In the genomic region with DNA sequence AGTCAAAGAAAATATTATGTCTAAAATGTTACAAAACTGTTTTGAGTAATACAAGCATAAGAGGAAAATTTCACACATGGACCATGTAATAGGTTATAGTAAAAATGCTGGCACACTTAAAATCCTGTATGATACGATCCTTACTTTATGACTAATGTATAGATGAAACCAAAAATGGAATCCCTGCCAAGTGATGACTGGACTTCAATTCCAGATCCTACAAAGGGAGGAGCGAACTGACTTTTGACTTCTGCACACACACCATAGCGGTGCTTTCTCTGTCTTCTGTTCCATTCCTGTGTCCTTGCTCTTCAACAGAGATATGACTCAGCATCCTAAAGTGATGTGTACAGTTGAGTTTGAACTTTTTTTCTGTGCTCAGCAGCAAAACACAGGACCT, we compare ENCODE assay signal across 21 mouse cellular contexts. TPM values are rescaled to one million over a fixed set of nuclear protein-coding genes. Genes with fewer than 3 reads are reported as not detected.
DNase-seq lines count a peak whose midpoint lies in the region; ATAC-seq lines count a peak whose summit lies in the region.
"Had no signal": no experiment of that assay in that cellular context is flagged by ENCODE, and none has a peak within 500 bp of the region (broad histone marks: within the 10 kb centered on the region; RNA-seq: fewer than 3 reads in every experiment).

No protein-coding gene starts in this region.

- H3K4me1 ChIP-seq in liver, embryonic 16.5 days (ENCODE audit: control insufficient read depth, low read depth, low read length): no peaks in the 10 kb centered on the region
- no peaks in the 10 kb centered on the region for H3K4me1 ChIP-seq in liver, embryonic 12.5 days
- no peaks in the 10 kb centered on the region for H3K4me1 ChIP-seq in heart, embryonic 10.5 days
- H3K4me1 ChIP-seq in forebrain, embryonic 15.5 days: no peaks in the 10 kb centered on the region
- H3K4me1 ChIP-seq: hindbrain, embryonic 12.5 days; intestine, embryonic 15.5 days had no signal

- no peaks in the 10 kb centered on the region for H3K27me3 ChIP-seq in liver, embryonic 16.5 days (ENCODE audit: control insufficient read depth, insufficient read depth, low read depth, low read length)
- H3K27me3 ChIP-seq in liver, embryonic 12.5 days (replicated peaks): no peaks in the 10 kb centered on the region
- no peaks in the 10 kb centered on the region for H3K27me3 ChIP-seq in heart, embryonic 10.5 days (ENCODE audit: insufficient read depth, poor library complexity, severe bottlenecking)
- no peaks in the 10 kb centered on the region for H3K27me3 ChIP-seq in forebrain, embryonic 15.5 days
- H3K27me3 ChIP-seq: CH12.LX; hindbrain, embryonic 12.5 days; intestine, embryonic 15.5 days had no signal

- no peak overlapping the region for H3K27ac ChIP-seq in liver, embryonic 16.5 days (ENCODE audit: low read length)
- H3K27ac ChIP-seq in liver, embryonic 12.5 days: no peak overlapping the region
- no peak overlapping the region for H3K27ac ChIP-seq in heart, embryonic 10.5 days
- no peak overlapping the region for H3K27ac ChIP-seq in forebrain, embryonic 15.5 days (replicated peaks)
- H3K27ac ChIP-seq: heart, adult 2 months; hindbrain, embryonic 12.5 days; intestine, embryonic 15.5 days had no signal

- peaks cover 37% of the 10 kb centered on the region for H3K36me3 ChIP-seq in liver, embryonic 16.5 days (ENCODE audit: control insufficient read depth, insufficient read depth)
- peaks cover 98% of the 10 kb centered on the region for H3K36me3 ChIP-seq in liver, embryonic 12.5 days
- H3K36me3 ChIP-seq in heart, embryonic 10.5 days: peaks cover 98% of the 10 kb centered on the region
- peaks cover 86% of the 10 kb centered on the region for H3K36me3 ChIP-seq in forebrain, embryonic 15.5 days

- no peak overlapping the region for H3K9ac ChIP-seq in liver, embryonic 16.5 days (ENCODE audit: low read depth, low read length)
- no peak overlapping the region for H3K9ac ChIP-seq in liver, embryonic 12.5 days
- no peak overlapping the region for H3K9ac ChIP-seq in forebrain, embryonic 15.5 days (replicated peaks)
- H3K9ac ChIP-seq: hindbrain, embryonic 12.5 days; intestine, embryonic 15.5 days had no signal

- H3K9me3 ChIP-seq in liver, embryonic 16.5 days (replicated peaks; ENCODE audit: control insufficient read depth, low read length): no peaks in the 10 kb centered on the region
- H3K9me3 ChIP-seq in liver, embryonic 12.5 days (replicated peaks): no peaks in the 10 kb centered on the region
- no peaks in the 10 kb centered on the region for H3K9me3 ChIP-seq in heart, embryonic 10.5 days
- H3K9me3 ChIP-seq in forebrain, embryonic 15.5 days: no peaks in the 10 kb centered on the region
- H3K9me3 ChIP-seq: G1E; hindbrain, embryonic 12.5 days; intestine, embryonic 15.5 days had no signal

- H3K4me3 ChIP-seq in liver, embryonic 16.5 days (ENCODE audit: low read depth, low read length): no peak overlapping the region
- H3K4me3 ChIP-seq in liver, embryonic 12.5 days: no peak overlapping the region
- H3K4me3 ChIP-seq in heart, embryonic 10.5 days: no peak overlapping the region
- no peak overlapping the region for H3K4me3 ChIP-seq in forebrain, embryonic 15.5 days
- H3K4me3 ChIP-seq: heart, adult 2 months; hindbrain, embryonic 12.5 days; intestine, embryonic 15.5 days had no signal

- peak; percentile 13; the same call in 1 of the 2 replicates for ATAC-seq in liver, embryonic 16.5 days (ENCODE audit: low read depth)
- no peak for ATAC-seq in liver, embryonic 12.5 days
- ATAC-seq in forebrain, embryonic 15.5 days (replicated peaks): no peak
- ATAC-seq: forebrain, embryonic 14.5 days; hindbrain, embryonic 16.5 days; intestine, embryonic 15.5 days had no signal

- peak; percentile 88 for DNase-seq in NIH3T3 (ENCODE audit: low read depth)
- peak; percentile 9 for DNase-seq in yolk sac, embryonic 10.5 days (ENCODE audit: low spot score)
- no peak for DNase-seq in heart, embryonic 10.5 days (ENCODE audit: low spot score)
- DNase-seq: adrenal gland, postnatal 25 days; B cell, adult 2 months; cerebellum, adult 18-20 months; cerebellum, adult 9-10 months; cerebellum, postnatal 14 days; gastrocnemius, postnatal 25 days; heart, adult 2 months; kidney, adult 11 months had no signal

- 78% methylated on average over 3 of the region's 3 CpGs for WGBS in liver, embryonic 16.5 days (ENCODE audit: insufficient replicate concordance)
- WGBS in liver, embryonic 12.5 days (ENCODE audit: insufficient replicate concordance): 90% methylated on average over 3 of the region's 3 CpGs
- 95% methylated on average over 3 of the region's 3 CpGs for WGBS in heart, embryonic 10.5 days
- WGBS in forebrain, embryonic 15.5 days: 98% methylated on average over 3 of the region's 3 CpGs

- no peak overlapping the region for H3K4me2 ChIP-seq in liver, embryonic 16.5 days (ENCODE audit: low read depth, low read length)
- H3K4me2 ChIP-seq in liver, embryonic 12.5 days: no peak overlapping the region
- no peak overlapping the region for H3K4me2 ChIP-seq in forebrain, embryonic 15.5 days (replicated peaks)
- H3K4me2 ChIP-seq: heart, embryonic 11.5 days; hindbrain, embryonic 12.5 days; intestine, embryonic 15.5 days had no signal

RNA-seq across cellular contexts. Expression of gene Ppil3, which starts 15.3 kb away (rescaled TPM):
- 16.5 and 19.6 TPM in 2 replicates for polyA plus RNA-seq in liver, embryonic 16.5 days (2015; fragmentation: Nextera tagmentation; extraction: Ambion mirVana)
- 34.0 and 39.9 TPM in 2 replicates for polyA plus RNA-seq in liver, embryonic 12.5 days (2016; fragmentation: Nextera tagmentation; extraction: Ambion mirVana)
- 43.0 and 47.7 TPM in 2 replicates for polyA plus RNA-seq in heart, embryonic 10.5 days (2016; fragmentation: Nextera tagmentation; extraction: Ambion mirVana)
- 49.2 and 53.0 TPM in 2 replicates for polyA plus RNA-seq in forebrain, embryonic 15.5 days (2015; fragmentation: Nextera tagmentation; extraction: Ambion mirVana)

RNA-seq across cellular contexts. Expression of gene Nif3l1, which starts 15.6 kb away (rescaled TPM):
- polyA plus RNA-seq in liver, embryonic 16.5 days (2015; fragmentation: Nextera tagmentation; extraction: Ambion mirVana): 10.4 and 11.5 TPM in 2 replicates
- polyA plus RNA-seq in liver, embryonic 12.5 days (2016; fragmentation: Nextera tagmentation; extraction: Ambion mirVana): 25.2 TPM in 2 replicates
- polyA plus RNA-seq in heart, embryonic 10.5 days (2016; fragmentation: Nextera tagmentation; extraction: Ambion mirVana): 35.7 and 48.5 TPM in 2 replicates
- polyA plus RNA-seq in forebrain, embryonic 15.5 days (2015; fragmentation: Nextera tagmentation; extraction: Ambion mirVana): 63.4 and 65.4 TPM in 2 replicates

RNA-seq across cellular contexts. Expression of gene Clk1, which starts 36.7 kb away (rescaled TPM):
- polyA plus RNA-seq in liver, embryonic 16.5 days (2015; fragmentation: Nextera tagmentation; extraction: Ambion mirVana): 84.0 and 92.6 TPM in 2 replicates
- 96.2 and 96.4 TPM in 2 replicates for polyA plus RNA-seq in liver, embryonic 12.5 days (2016; fragmentation: Nextera tagmentation; extraction: Ambion mirVana)
- 117 TPM in 2 replicates for polyA plus RNA-seq in heart, embryonic 10.5 days (2016; fragmentation: Nextera tagmentation; extraction: Ambion mirVana)
- 181 and 182 TPM in 2 replicates for polyA plus RNA-seq in forebrain, embryonic 15.5 days (2015; fragmentation: Nextera tagmentation; extraction: Ambion mirVana)

RNA-seq across cellular contexts. Expression of gene Orc2, which starts 44.3 kb away (rescaled TPM):
- polyA plus RNA-seq in liver, embryonic 16.5 days (2015; fragmentation: Nextera tagmentation; extraction: Ambion mirVana): 22.6 and 24.5 TPM in 2 replicates
- 55.9 and 62.2 TPM in 2 replicates for polyA plus RNA-seq in liver, embryonic 12.5 days (2016; fragmentation: Nextera tagmentation; extraction: Ambion mirVana)
- polyA plus RNA-seq in heart, embryonic 10.5 days (2016; fragmentation: Nextera tagmentation; extraction: Ambion mirVana): 33.6 and 39.8 TPM in 2 replicates
- polyA plus RNA-seq in forebrain, embryonic 15.5 days (2015; fragmentation: Nextera tagmentation; extraction: Ambion mirVana): 30.5 and 32.9 TPM in 2 replicates
